Mouse (Mus musculus) thymus, postnatal 10 days (tissue): Measurements from ENCODE around the gene Bahcc1.

Experiments
- DNase-seq, 2 experiments: peaks; one replicate each; pipeline ENCODE4 v3.0.0; 2021; ENCODE audit warnings: low spot score in 2 of 2

Gene Bahcc1

DNA sequence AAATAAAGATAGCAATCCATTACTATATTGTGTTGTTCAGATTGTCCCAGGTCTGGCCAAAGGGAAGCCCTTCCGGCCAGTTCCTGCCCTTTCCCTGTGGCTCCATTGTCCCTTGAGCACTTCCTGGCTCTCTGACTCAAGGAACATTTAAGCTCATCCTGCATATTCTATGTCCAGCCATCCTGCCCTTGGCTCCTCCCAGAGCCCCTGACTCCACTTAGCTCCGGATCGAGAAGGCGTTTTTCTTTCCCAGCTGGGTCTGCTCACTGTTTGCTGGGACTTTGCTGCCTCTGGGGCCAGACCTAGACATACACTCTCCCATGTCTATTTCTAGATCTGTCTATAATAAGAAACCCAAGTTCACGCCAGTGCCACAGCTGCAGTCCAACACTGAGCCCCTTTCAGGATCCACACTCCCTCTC is 26.1 kb upstream of the Bahcc1 start:
- DNase-seq = no peak

DNA sequence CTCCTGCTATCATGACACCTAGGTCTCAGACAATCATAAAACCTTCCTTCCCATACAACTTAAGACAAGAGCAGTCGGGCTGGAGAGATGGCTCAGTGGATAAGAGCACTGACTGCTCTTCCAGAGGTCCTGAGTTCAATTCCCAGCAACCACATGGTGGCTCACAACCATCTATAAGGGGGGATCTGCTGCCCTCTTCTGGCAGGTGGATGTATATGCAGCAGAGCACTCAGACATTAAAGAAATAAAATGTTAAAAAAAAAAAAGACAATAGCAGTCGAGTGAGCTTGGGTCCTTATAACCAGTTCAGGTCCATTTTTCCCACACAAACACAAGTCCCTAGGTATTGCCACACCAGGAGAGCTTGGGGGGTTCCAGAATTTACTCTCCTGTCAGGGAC is 23.9 kb upstream of the Bahcc1 start:
- peak in 1 of 2 experiments; percentile 42 for DNase-seq

DNA sequence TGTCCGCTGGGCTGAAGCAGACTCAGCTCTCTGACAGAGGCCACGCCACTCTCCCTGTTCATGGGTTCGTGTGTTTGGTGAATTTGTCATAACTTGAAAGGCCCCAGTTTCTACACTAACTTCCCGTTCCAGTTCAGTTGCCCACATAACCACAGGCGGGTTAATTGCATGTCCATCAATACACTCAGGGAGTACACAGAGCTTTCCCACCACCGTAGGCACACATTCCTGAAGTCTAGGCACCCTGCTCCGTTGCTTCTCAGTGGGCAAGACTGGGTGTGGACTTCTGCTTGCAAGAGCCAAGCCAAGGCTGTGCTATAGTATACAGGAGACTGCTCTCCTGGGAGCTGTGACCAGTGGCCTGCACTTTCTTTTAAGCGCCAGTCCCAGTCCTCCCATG is 23.3 kb upstream of the Bahcc1 start:
- no peak for DNase-seq

GRCm38 (mm10) chr11:120215726-120216241 is 17.0 kb upstream of the Bahcc1 start:
- no peak for DNase-seq

- no peak for DNase-seq
These were observed 16.0 kb upstream of the Bahcc1 start for GRCm38 (mm10) chr11:120216540-120217324.

DNA sequence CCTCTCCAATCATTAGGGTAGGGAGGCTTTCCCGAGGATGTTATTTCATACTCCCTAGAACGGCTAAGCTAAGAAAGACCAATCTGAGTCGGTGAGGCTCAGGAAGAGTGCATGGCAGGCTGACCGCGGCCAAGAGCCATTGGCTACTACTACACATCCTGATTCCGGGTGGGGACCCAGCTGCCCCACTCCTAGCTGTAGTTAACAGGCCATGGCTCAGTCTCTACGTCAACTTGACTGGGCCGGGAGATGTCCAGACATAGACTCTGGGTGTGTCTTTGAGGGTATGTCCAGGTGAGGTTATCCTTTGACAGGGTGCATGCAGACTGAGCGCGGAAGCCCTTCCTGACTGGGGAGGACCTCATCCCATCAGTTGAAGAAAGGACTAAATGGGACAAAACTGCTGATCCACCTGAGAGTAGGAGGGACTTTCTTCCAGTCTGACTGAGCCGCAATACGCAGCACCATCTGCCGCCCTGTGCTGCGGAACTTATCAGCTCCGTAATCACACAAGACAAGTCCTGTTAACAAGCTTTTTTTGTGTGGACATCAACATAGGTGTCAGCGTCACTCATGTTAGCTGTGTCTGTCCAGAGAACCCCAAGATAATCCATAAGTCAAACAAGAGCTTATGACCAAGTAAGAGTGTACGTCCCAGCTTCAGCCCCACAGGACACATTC is 14.4 kb upstream of the Bahcc1 start:
- DNase-seq = no peak

DNA sequence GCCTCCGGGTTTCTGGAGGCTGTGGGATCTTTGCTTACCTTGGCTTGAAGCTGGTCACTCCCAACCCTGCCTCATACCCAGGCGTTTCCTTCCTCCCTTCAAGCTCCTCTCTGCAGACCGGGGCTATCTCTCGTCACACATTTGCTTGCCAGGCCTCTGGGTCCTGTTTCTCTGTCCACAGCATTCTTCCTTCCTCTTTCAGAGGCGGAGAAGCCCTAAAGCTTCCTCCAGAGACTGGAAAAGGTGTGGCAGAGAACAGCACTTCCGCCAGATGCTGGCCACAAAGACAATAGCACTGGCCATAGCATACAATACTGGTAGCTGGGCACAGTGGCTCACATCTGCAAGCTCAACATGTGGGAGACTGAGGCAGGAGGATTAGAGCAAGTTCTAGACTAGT is 13.8 kb upstream of the Bahcc1 start:
- no peak for DNase-seq

DNA sequence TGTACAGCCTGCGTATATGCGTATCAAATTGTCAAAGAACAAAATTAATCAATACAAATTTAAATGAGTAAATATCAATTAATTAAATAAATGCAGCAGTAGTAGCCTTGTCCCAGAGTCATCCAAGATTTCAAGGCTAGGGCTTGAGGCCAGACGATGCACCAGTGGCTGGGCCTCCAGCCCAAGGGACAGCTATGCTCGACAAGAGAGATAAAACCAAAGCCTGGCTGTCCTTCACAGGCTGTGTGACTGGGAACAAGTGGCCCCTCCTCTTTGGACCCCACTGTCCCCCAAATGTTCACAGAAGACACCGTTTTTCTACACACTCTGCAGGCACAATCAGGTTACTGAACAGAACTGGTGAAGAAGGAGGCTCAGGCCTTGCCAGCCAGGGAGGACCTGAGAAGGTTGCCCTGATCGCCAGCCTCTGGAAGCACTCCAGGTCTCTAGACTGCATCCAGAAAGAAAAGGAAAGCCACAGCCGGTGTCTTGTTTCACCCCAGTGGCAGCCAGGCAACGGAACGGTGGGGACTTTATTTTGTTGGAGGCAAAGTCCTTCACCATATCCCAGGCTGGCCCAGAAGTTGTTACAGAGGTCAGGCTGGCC is 12.7 kb upstream of the Bahcc1 start:
- no peak for DNase-seq

DNA sequence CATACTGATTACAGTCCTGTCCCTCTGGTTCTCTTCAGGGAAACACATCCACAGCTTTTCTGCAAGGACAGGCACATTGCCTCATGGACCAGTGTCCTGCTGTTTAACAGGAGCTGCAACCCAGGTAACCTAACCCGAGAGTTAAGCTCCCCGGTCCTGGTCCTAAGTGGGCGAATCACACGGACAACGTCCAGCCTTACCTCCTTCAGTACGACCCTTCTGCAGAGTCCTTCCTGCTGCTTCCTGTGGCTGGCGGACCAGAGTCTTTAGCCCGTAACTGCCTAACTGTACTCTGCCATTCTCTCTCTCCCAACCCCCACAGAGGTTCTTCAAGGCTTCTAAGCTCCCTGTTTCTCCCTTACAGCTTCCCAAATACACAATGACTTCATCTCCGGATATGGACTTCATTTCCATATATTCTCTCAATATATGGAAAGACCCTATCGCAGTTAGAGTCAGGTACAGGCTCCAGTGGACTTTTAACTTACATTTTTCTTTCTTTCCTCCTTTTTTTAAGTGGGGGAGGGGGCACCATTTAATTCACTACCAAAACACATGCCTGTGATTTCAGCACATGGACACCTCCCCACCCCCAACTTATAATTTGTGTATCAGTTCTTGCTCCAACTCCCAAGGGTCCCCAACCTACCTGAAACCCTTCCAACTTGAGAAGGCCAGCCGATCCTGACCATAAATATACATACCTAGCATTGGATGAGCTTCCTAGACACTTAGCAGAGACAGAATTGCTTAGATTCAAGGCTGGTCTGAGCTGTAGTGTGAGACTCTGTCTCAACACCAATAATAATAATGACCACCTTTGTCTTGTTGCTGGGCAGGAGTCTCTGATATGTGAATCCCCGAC is 11.6 kb upstream of the Bahcc1 start:
- no peak for DNase-seq

- DNase-seq = no peak
These were observed 10.2 kb upstream of the Bahcc1 start for GRCm38 (mm10) chr11:120222425-120223104.

DNA sequence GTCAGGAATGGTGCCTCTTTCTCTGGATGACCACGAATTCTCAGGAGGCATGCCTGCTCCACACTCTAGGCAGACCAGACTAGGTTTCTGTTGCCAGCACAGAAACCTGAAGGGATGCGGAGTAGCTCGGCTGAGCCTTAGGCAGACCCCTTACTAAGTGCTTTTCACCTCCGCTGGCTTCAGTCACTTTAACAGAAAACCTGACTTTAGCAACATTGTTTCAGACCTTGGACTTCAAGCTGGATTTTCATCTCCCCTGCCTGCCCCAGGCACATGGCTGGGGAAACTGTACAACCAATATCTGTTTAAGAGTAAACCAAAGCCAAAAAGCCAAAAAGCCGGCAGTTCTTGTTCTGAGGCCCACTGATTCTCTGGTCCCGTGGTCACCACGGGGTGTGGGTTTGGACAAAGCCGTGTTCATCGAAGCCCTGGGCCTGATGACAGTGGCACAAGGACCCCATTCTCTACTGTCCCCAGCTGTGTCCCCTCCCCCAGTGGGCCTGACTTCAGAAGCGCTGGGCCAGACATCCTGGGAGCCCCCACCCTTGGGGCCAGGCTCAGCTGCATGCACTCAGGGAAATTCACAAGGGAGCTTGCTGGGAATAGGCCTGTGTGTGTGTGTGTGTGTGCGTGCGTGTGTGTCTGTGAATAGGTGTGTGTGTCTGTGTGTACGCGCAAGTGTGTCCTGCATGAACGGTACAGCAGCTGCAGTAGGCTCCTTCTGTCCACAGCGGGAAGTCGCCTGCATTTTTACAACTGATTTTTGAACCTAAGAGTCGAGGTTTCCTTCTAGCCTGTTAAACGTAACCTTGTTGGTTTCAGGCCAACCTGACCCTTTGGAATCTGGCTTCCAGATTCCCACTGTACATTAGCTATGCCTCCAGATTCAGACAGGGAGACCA is 8.9 kb upstream of the Bahcc1 start:
- DNase-seq = no peak

- no peak for DNase-seq
These were observed 8.1 kb upstream of the Bahcc1 start for GRCm38 (mm10) chr11:120224488-120225255.

DNA sequence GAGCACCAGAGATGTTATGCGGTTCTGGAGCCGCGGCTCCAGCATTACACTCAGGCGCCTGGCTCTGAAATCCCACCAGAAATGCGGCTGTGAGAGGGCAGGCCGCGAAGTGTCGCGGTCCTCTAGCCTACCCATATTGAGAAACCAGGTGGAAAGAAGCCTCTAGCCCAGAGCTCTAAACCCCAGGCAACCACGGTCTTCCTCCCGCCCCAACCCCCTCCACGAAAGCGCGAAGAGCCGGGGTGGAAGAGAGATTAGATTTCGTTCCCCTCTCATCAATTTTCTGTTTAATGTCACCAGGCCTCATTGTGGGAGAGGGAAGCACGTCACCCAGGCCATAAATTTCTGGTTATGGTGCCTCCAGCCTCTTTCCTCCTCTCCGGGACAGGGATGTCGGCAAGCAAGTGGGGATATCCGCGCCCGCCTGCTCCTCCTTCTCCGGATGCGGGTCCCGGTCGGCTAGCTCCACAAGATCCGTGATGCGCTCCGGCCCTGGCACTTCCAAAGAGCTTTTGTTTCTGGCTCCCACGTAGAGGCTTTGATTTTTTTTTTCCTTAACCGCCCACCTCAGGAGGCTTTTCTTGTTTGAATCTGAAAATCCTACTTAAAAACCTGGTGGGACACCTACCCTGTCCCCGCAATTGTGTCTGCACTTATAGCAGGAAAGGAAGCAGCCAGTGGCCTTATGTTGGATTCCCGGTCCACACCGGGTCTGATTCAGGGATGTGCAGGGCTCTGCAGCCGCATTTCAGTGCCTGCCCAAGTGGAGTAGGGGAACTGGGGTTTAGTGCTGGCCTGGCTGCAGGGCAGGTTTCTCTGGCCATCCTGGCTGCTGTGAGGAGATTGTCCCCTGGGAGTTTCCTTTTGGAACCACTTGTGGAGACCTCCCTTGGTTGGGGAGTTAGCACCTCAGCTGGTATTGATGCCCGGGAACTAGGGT is 7.2 kb upstream of the Bahcc1 start:
- no peak for DNase-seq

- no peak for DNase-seq
These were observed 6.1 kb upstream of the Bahcc1 start for GRCm38 (mm10) chr11:120226421-120227280.

DNA sequence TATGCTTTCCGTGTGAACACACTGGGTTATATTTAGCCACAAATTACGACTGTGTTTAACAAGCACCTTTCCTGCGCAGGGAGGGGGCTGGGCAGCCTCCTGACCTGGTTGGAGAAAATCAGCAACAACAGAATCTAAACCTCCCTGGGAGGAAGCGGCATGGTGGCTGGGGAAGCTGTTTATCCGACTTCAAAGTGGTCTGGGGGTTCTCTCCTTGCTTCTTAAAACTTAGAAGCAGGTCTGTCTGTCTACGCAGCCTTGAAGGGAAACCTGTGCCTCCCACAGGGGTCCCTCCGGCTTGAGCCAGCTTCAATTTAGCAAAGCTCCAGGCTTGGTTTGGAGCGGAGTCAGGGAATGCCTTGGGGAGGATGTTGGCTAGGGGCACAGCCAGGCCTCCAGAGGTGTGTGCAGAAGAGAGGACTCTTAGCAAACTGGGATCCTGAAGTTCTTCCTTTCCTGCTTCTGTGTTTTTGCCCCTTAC is 5.1 kb upstream of the Bahcc1 start:
- no peak for DNase-seq

DNA sequence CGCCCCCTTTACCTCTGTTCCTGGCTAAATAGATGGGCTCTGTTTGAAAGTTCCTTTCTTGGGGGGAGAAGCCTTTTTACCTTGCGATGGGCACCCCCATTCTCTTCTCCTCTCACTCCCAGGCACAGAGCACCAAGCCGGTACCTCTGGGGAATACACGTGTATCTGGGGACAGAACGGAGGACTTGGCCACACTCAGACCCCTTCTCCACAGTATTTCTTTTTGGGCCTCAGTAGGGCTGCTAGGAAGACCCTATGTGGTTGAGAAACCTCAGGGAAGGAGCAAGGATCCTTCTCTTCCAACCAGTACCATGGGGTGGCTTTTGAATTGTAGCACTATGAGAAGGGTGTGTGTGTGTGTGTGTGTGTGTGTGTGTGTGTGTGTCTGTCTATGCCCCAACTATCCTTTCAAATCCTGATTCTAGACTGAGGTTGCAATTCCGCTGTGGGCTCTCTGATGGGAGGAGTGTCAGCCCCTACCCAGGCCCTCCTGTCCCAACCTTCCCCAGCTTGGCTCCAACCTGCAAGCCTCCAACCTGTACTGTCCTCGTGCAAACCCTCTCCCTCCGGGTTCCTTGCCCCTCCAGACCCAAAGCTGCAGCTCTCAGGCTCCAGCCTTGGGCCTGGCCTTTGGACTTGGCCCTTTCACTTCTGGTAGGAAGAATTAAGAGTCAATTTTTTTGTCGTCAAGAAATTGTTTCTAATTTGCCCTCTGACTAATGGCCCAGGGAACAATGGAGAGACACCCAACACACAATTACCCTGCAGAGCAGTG is 4.4 kb upstream of the Bahcc1 start:
- DNase-seq = no peak
